Mouse (Mus musculus): ENCODE results near the gene Slc27a5. TPM values are rescaled to one million over a fixed set of nuclear protein-coding genes. Genes with fewer than 3 reads are reported as not detected.

Gene Slc27a5
- polyA plus RNA-seq, 1 experiment = 0.05 TPM

- Histone ChIP-seq H3ac (ENCODE audit: control insufficient read depth, insufficient read length, low read depth) (peak overlapping the region; percentile 34), H3K79me2 (ENCODE audit: control insufficient read depth, insufficient read depth) (peaks cover 7% of the 10 kb centered on the region), H3K27me3 (ENCODE audit: control insufficient read depth, insufficient read depth, insufficient read length) (no peaks in the 10 kb centered on the region), H3K36me3 (ENCODE audit: control insufficient read depth, insufficient read depth) (no peaks in the 10 kb centered on the region), H3K79me3 (ENCODE audit: low read depth) (peaks cover 2% of the 10 kb centered on the region), H3K4me3 (ENCODE audit: insufficient read depth, poor library complexity, severe bottlenecking) (peak overlapping the region; percentile 33)
- TF ChIP-seq MAX (IDR thresholded peaks at IDR 0.05) = no peak
Measured at GRCm38 (mm10) chr7:12961511-12962141, 36.4 kb downstream of the Slc27a5 start.

- Histone ChIP-seq H3K27me3 (ENCODE audit: control insufficient read depth, insufficient read depth, insufficient read length) (no peaks in the 10 kb centered on the region), H3ac (ENCODE audit: control insufficient read depth, insufficient read length, low read depth) (no peak overlapping the region), H3K79me3 (ENCODE audit: low read depth) (no peaks in the 10 kb centered on the region), H3K79me2 (ENCODE audit: control insufficient read depth, insufficient read depth) (no peaks in the 10 kb centered on the region), H3K36me3 (ENCODE audit: control insufficient read depth, insufficient read depth) (no peaks in the 10 kb centered on the region), H3K4me3 (ENCODE audit: insufficient read depth, poor library complexity, severe bottlenecking) (no peak overlapping the region)
- TF ChIP-seq CEBPB (IDR thresholded peaks at IDR 0.05; ENCODE audit: low read depth) (no peak), MYOG (IDR thresholded peaks at IDR 0.05; ENCODE audit: control insufficient read depth, extremely low read depth, insufficient read length) (no peak), USF1 (IDR thresholded peaks at IDR 0.05; ENCODE audit: low read depth) (no peak), MYOD1 (IDR thresholded peaks at IDR 0.05; ENCODE audit: control insufficient read depth, insufficient read length, low read depth) (no peak), MAX (IDR thresholded peaks at IDR 0.05) (no peak), FOSL1 (IDR thresholded peaks at IDR 0.05; ENCODE audit: insufficient read depth, low read length, poor library complexity, severe bottlenecking) (no peak), CTCF (IDR thresholded peaks at IDR 0.05; ENCODE audit: control insufficient read depth, insufficient read depth, insufficient read length) (no peak)
Measured at GRCm38 (mm10) chr7:12959718-12960117, 38.3 kb downstream of the Slc27a5 start.

GRCm38 (mm10) chr7:12958948-12959347 lies 39.0 kb downstream of the Slc27a5 start:
- TF ChIP-seq MYOD1 (IDR thresholded peaks at IDR 0.05; ENCODE audit: control insufficient read depth, insufficient read length, low read depth) = no peak
- TF ChIP-seq MAX (IDR thresholded peaks at IDR 0.05) = no peak
- TF ChIP-seq CEBPB (IDR thresholded peaks at IDR 0.05; ENCODE audit: low read depth) = no peak
- TF ChIP-seq MYOG (IDR thresholded peaks at IDR 0.05; ENCODE audit: control insufficient read depth, extremely low read depth, insufficient read length) = no peak
- no peak for TF ChIP-seq FOSL1 (IDR thresholded peaks at IDR 0.05; ENCODE audit: insufficient read depth, low read length, poor library complexity, severe bottlenecking)
- no peak for TF ChIP-seq USF1 (IDR thresholded peaks at IDR 0.05; ENCODE audit: low read depth)
- no peak for TF ChIP-seq CTCF (IDR thresholded peaks at IDR 0.05; ENCODE audit: control insufficient read depth, insufficient read depth, insufficient read length)
- no peaks in the 10 kb centered on the region for H3K79me2 ChIP-seq (ENCODE audit: control insufficient read depth, insufficient read depth)
- H3K36me3 ChIP-seq (ENCODE audit: control insufficient read depth, insufficient read depth) = no peaks in the 10 kb centered on the region
- no peak overlapping the region for H3ac ChIP-seq (ENCODE audit: control insufficient read depth, insufficient read length, low read depth)
- H3K27me3 ChIP-seq (ENCODE audit: control insufficient read depth, insufficient read depth, insufficient read length) = no peaks in the 10 kb centered on the region
- H3K4me3 ChIP-seq (ENCODE audit: insufficient read depth, poor library complexity, severe bottlenecking) = no peak overlapping the region
- H3K79me3 ChIP-seq (ENCODE audit: low read depth) = no peaks in the 10 kb centered on the region

GRCm38 (mm10) chr7:12957511-12957910 lies 40.5 kb downstream of the Slc27a5 start:
- Histone ChIP-seq H3K27me3 (ENCODE audit: control insufficient read depth, insufficient read depth, insufficient read length) (no peaks in the 10 kb centered on the region), H3K36me3 (ENCODE audit: control insufficient read depth, insufficient read depth) (no peaks in the 10 kb centered on the region), H3ac (ENCODE audit: control insufficient read depth, insufficient read length, low read depth) (no peak overlapping the region), H3K79me2 (ENCODE audit: control insufficient read depth, insufficient read depth) (no peaks in the 10 kb centered on the region), H3K4me3 (ENCODE audit: insufficient read depth, poor library complexity, severe bottlenecking) (no peak overlapping the region), H3K79me3 (ENCODE audit: low read depth) (no peaks in the 10 kb centered on the region)
- TF ChIP-seq MYOG (IDR thresholded peaks at IDR 0.05; ENCODE audit: control insufficient read depth, extremely low read depth, insufficient read length) (no peak), USF1 (IDR thresholded peaks at IDR 0.05; ENCODE audit: low read depth) (no peak), CEBPB (IDR thresholded peaks at IDR 0.05; ENCODE audit: low read depth) (no peak), MYOD1 (IDR thresholded peaks at IDR 0.05; ENCODE audit: control insufficient read depth, insufficient read length, low read depth) (no peak), CTCF (IDR thresholded peaks at IDR 0.05; ENCODE audit: control insufficient read depth, insufficient read depth, insufficient read length) (no peak), MAX (IDR thresholded peaks at IDR 0.05) (no peak), FOSL1 (IDR thresholded peaks at IDR 0.05; ENCODE audit: insufficient read depth, low read length, poor library complexity, severe bottlenecking) (no peak)

GRCm38 (mm10) chr7:12954896-12955295 lies 43.1 kb downstream of the Slc27a5 start:
- H3K27me3 ChIP-seq (ENCODE audit: control insufficient read depth, insufficient read depth, insufficient read length) = no peaks in the 10 kb centered on the region
- no peaks in the 10 kb centered on the region for H3K36me3 ChIP-seq (ENCODE audit: control insufficient read depth, insufficient read depth)
- H3K79me2 ChIP-seq (ENCODE audit: control insufficient read depth, insufficient read depth) = no peaks in the 10 kb centered on the region
- no peak overlapping the region for H3ac ChIP-seq (ENCODE audit: control insufficient read depth, insufficient read length, low read depth)
- TF ChIP-seq CTCF (IDR thresholded peaks at IDR 0.05; ENCODE audit: control insufficient read depth, insufficient read depth, insufficient read length) (no peak), USF1 (IDR thresholded peaks at IDR 0.05; ENCODE audit: low read depth) (no peak), CEBPB (IDR thresholded peaks at IDR 0.05; ENCODE audit: low read depth) (no peak)
- H3K4me3 ChIP-seq (ENCODE audit: insufficient read depth, poor library complexity, severe bottlenecking) = no peak overlapping the region
- H3K79me3 ChIP-seq (ENCODE audit: low read depth) = no peaks in the 10 kb centered on the region

DNA sequence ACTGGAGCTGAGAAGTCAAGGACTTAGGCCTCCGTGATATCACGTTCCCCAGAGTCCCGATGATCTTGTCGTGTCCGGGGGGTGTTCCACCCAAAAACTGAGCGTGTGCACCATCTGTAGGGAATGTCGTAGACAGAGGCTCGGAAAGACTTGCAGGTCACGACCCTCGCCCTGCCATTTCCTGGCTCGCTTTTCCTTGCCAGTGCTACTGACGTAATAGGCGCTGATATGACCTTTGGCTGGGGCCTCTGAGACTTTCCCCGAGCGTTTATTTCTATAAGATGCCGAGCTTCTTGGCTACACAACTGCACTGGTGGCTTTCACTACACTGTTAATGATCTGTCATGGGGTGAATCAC lies 48.1 kb downstream of the Slc27a5 start:
- H3K79me3 ChIP-seq (ENCODE audit: low read depth) = no peaks in the 10 kb centered on the region
- no peaks in the 10 kb centered on the region for H3K27me3 ChIP-seq (ENCODE audit: control insufficient read depth, insufficient read depth, insufficient read length)
- no peaks in the 10 kb centered on the region for H3K79me2 ChIP-seq (ENCODE audit: control insufficient read depth, insufficient read depth)
- TF ChIP-seq MYOG (IDR thresholded peaks at IDR 0.05; ENCODE audit: control insufficient read depth, extremely low read depth, insufficient read length) (no peak), USF1 (IDR thresholded peaks at IDR 0.05; ENCODE audit: low read depth) (no peak), FOSL1 (IDR thresholded peaks at IDR 0.05; ENCODE audit: insufficient read depth, low read length, poor library complexity, severe bottlenecking) (no peak), CTCF (IDR thresholded peaks at IDR 0.05; ENCODE audit: control insufficient read depth, insufficient read depth, insufficient read length) (no peak), MYOD1 (IDR thresholded peaks at IDR 0.05; ENCODE audit: control insufficient read depth, insufficient read length, low read depth) (no peak), CEBPB (IDR thresholded peaks at IDR 0.05; ENCODE audit: low read depth) (no peak), MAX (IDR thresholded peaks at IDR 0.05) (no peak)
- peak overlapping the region; percentile 45 for H3ac ChIP-seq (ENCODE audit: control insufficient read depth, insufficient read length, low read depth)
- peak overlapping the region; percentile 28 for H3K4me3 ChIP-seq (ENCODE audit: insufficient read depth, poor library complexity, severe bottlenecking)
- no peaks in the 10 kb centered on the region for H3K36me3 ChIP-seq (ENCODE audit: control insufficient read depth, insufficient read depth)

Data from C2C12 (cell line).